Mouse (Mus musculus) forebrain, embryonic 16.5 days (tissue): Measurements from ENCODE around the gene Erap1. TPM values are rescaled to one million over a fixed set of nuclear protein-coding genes. Genes with fewer than 3 reads are reported as not detected.
"Not testable (repeated sequence)": the region's sequence is repeated elsewhere in the genome, so short reads cannot be mapped to it uniquely, and the experiment has no call there.

Experiments used
- ATAC-seq: fragments of 200-750 bp; cut with Nextera tagmentation; 2 replicates; pipeline ENCODE4 v1.8.0; 2017; ENCODE audit warnings: mild to moderate bottlenecking, moderate library complexity
- H3K27ac ChIP-seq: fragments of 300-500 bp; sonication (generic); 2 replicates; pipeline ENCODE4 v1.5.1; 2014; ENCODE audit warnings: low read length, control low read depth
- H3K27me3 ChIP-seq: fragments of 300-500 bp; sonication (generic); replicated peaks from 2 replicates; pipeline ENCODE4 v1.6.1; 2014; ENCODE audit warnings: low read length; ENCODE audit not compliant: control insufficient read depth, insufficient read depth
- H3K36me3 ChIP-seq: fragments of 300-500 bp; sonication (generic); 2 replicates; pipeline ENCODE4 v1.6.1; 2014; ENCODE audit not compliant: control insufficient read depth, insufficient read depth
- H3K4me1 ChIP-seq: fragments of 300-500 bp; sonication (generic); replicated peaks from 2 replicates; pipeline ENCODE4 v1.6.1; 2014; ENCODE audit warnings: low read length; ENCODE audit not compliant: control insufficient read depth, insufficient read depth
- H3K4me2 ChIP-seq: fragments of 300-500 bp; sonication (generic); 2 replicates; pipeline ENCODE4 v1.6.1; 2014; ENCODE audit warnings: mild to moderate bottlenecking, low read length, control low read depth
- H3K4me3 ChIP-seq: fragments of 300-500 bp; sonication (generic); replicated peaks from 2 replicates; pipeline ENCODE4 v1.5.1; 2014; ENCODE audit warnings: mild to moderate bottlenecking, low read length, control low read depth
- H3K9ac ChIP-seq: fragments of 300-500 bp; sonication (generic); replicated peaks from 2 replicates; pipeline ENCODE4 v1.6.1; 2014; ENCODE audit warnings: low read depth, low read length, control low read depth
- H3K9me3 ChIP-seq: fragments of 300-500 bp; sonication (generic); 2 replicates; pipeline ENCODE4 v1.6.1; 2016; ENCODE audit warnings: low read length; ENCODE audit not compliant: control insufficient read depth
- WGBS: fragments of 180-500 bp; shearing (Covaris S2); extraction: QIAGEN DNeasy Blood & Tissue Kit; methylation state at CpG from one replicate; pipeline ENCODE4 v1.1.7; 2014; 5-methylcytosine and 5-hydroxymethylcytosine counted together
- polyA plus RNA-seq: library from polyadenylated mRNA; unstranded; fragments of >200 nt; fragmentation: Nextera tagmentation; extraction: Ambion mirVana; gene quantifications from 2 replicates; pipeline ENCODE4 v1.2.1, GENCODE M21; 2015

Erap1 gene
- polyA plus RNA-seq, 1 experiment from 2014 or later: 3.1 TPM

GRCm38 (mm10) chr13:74639712-74640522, 549 bp downstream of the Erap1 start:
- ATAC-seq: peak; percentile 89

GRCm38 (mm10) chr13:74640523-74640920, 1.2 kb downstream of the Erap1 start:
- Histone ChIP-seq H3K4me3 (peak overlapping the region; percentile 85), H3K4me2 (peak overlapping the region; percentile 93)
- H3K27me3 ChIP-seq, H3K9me3 ChIP-seq, H3K27ac ChIP-seq, H3K9ac ChIP-seq, ATAC-seq, H3K4me1 ChIP-seq, H3K36me3 ChIP-seq: not testable (repeated sequence)
- 62% methylated on average over 3 of the region's 3 CpGs for WGBS

More at GRCm38 (mm10) chr13:74639712-74640522, 549 bp downstream of the Erap1 start:
- H3K9me3 ChIP-seq: no peaks in the 10 kb centered on the region
- H3K4me3 ChIP-seq: peak overlapping the region; percentile 85
- H3K36me3 ChIP-seq: no peaks in the 10 kb centered on the region
- peak overlapping the region; percentile 65 for H3K27ac ChIP-seq
- peaks cover 5% of the 10 kb centered on the region for H3K4me1 ChIP-seq
- peak overlapping the region; percentile 93 for H3K4me2 ChIP-seq
- peak overlapping the region; percentile 81 for H3K9ac ChIP-seq
- no peaks in the 10 kb centered on the region for H3K27me3 ChIP-seq
- WGBS: 0% methylated on average over 34 of the region's 49 CpGs

- 88% methylated on average over 5 of the region's 5 CpGs for WGBS
These were observed 56.3 kb downstream of the Erap1 start for GRCm38 (mm10) chr13:74695497-74696193.

GRCm38 (mm10) chr13:74696225-74696624, 56.9 kb downstream of the Erap1 start:
- Histone ChIP-seq H3K4me2 (no peak overlapping the region), H3K4me3 (no peak overlapping the region), H3K9ac (no peak overlapping the region), H3K36me3 (no peaks in the 10 kb centered on the region), H3K4me1 (no peaks in the 10 kb centered on the region), H3K27ac (no peak overlapping the region), H3K9me3 (no peaks in the 10 kb centered on the region), H3K27me3 (no peaks in the 10 kb centered on the region)
- ATAC-seq: no peak
- 63% methylated on average over 3 of the region's 3 CpGs for WGBS

More at GRCm38 (mm10) chr13:74695497-74696193, 56.3 kb downstream of the Erap1 start:
- H3K9me3 ChIP-seq: no peaks in the 10 kb centered on the region
- H3K4me3 ChIP-seq: no peak overlapping the region
- H3K27me3 ChIP-seq: no peaks in the 10 kb centered on the region
- no peaks in the 10 kb centered on the region for H3K4me1 ChIP-seq
- H3K36me3 ChIP-seq: no peaks in the 10 kb centered on the region
- H3K9ac ChIP-seq: no peak overlapping the region
- H3K27ac ChIP-seq: no peak overlapping the region
- no peak for ATAC-seq
- H3K4me2 ChIP-seq: no peak overlapping the region

- Histone ChIP-seq H3K36me3 (no peaks in the 10 kb centered on the region), H3K27ac (no peak overlapping the region), H3K9ac (no peak overlapping the region), H3K4me2 (no peak overlapping the region), H3K9me3 (no peaks in the 10 kb centered on the region), H3K4me3 (no peak overlapping the region), H3K27me3 (no peaks in the 10 kb centered on the region), H3K4me1 (no peaks in the 10 kb centered on the region)
- 92% methylated on average over 2 of the region's 2 CpGs for WGBS
- ATAC-seq: no peak
These were observed 79.6 kb downstream of the Erap1 start for GRCm38 (mm10) chr13:74719002-74719401.

- ATAC-seq: no peak
- 92% methylated on average over 4 of the region's 4 CpGs for WGBS
These were observed 94.4 kb downstream of the Erap1 start for GRCm38 (mm10) chr13:74733726-74734125.

GRCm38 (mm10) chr13:74735834-74736233, 96.5 kb downstream of the Erap1 start:
- H3K4me1 ChIP-seq: no peaks in the 10 kb centered on the region
- WGBS: 90% methylated on average over 5 of the region's 5 CpGs
- no peak for ATAC-seq

More at GRCm38 (mm10) chr13:74733726-74734125, 94.4 kb downstream of the Erap1 start:
- no peaks in the 10 kb centered on the region for H3K27me3 ChIP-seq
- H3K9me3 ChIP-seq: no peaks in the 10 kb centered on the region
- H3K9ac ChIP-seq: no peak overlapping the region
- no peak overlapping the region for H3K4me3 ChIP-seq
- no peaks in the 10 kb centered on the region for H3K36me3 ChIP-seq
- H3K4me2 ChIP-seq: no peak overlapping the region
- H3K27ac ChIP-seq: no peak overlapping the region
- no peaks in the 10 kb centered on the region for H3K4me1 ChIP-seq

GRCm38 (mm10) chr13:74736396-74736795, 97.0 kb downstream of the Erap1 start:
- no peak overlapping the region for H3K4me2 ChIP-seq
- ATAC-seq: no peak
- no peaks in the 10 kb centered on the region for H3K27me3 ChIP-seq
- 86% methylated on average over 2 of the region's 2 CpGs for WGBS
- no peaks in the 10 kb centered on the region for H3K9me3 ChIP-seq
- H3K4me3 ChIP-seq: no peak overlapping the region
- H3K27ac ChIP-seq: no peak overlapping the region
- no peaks in the 10 kb centered on the region for H3K36me3 ChIP-seq
- no peaks in the 10 kb centered on the region for H3K4me1 ChIP-seq
- no peak overlapping the region for H3K9ac ChIP-seq

More at GRCm38 (mm10) chr13:74735834-74736233, 96.5 kb downstream of the Erap1 start:
- Histone ChIP-seq H3K4me2 (no peak overlapping the region), H3K27me3 (no peaks in the 10 kb centered on the region), H3K9me3 (no peaks in the 10 kb centered on the region), H3K4me3 (no peak overlapping the region), H3K27ac (no peak overlapping the region), H3K9ac (no peak overlapping the region), H3K36me3 (no peaks in the 10 kb centered on the region)
